Mouse (Mus musculus) limb, embryonic 13.5 days (tissue): ENCODE measurements around the gene Cldn9. TPM values are rescaled to one million over a fixed set of nuclear protein-coding genes. Genes with fewer than 3 reads are reported as not detected.

ENCODE experiments used
- ATAC-seq: fragments of 200-750 bp; cut with Nextera tagmentation; 2 replicates; pipeline ENCODE4 v1.8.0; 2017; ENCODE audit warnings: low read depth, moderate number of reproducible peaks, moderate TSS enrichment; ENCODE audit not compliant: low FRiP score
- H3K27ac ChIP-seq: fragments of 300-500 bp; sonication (generic); 2 replicates; pipeline ENCODE4 v1.5.1; 2015; ENCODE audit warnings: inconsistent platforms, mild to moderate bottlenecking, moderate library complexity
- H3K27me3 ChIP-seq: fragments of 300-500 bp; sonication (generic); 2 replicates; pipeline ENCODE4 v1.6.1; 2015; ENCODE audit warnings: mild to moderate bottlenecking, inconsistent platforms
- H3K36me3 ChIP-seq: fragments of 300-500 bp; sonication (generic); 2 replicates; pipeline ENCODE4 v1.6.1; 2015; ENCODE audit warnings: inconsistent platforms, mild to moderate bottlenecking, moderate library complexity
- H3K4me1 ChIP-seq: fragments of 300-500 bp; sonication (generic); 2 replicates; pipeline ENCODE4 v1.6.1; 2015; ENCODE audit warnings: inconsistent platforms
- H3K4me2 ChIP-seq: fragments of 300-500 bp; sonication (generic); replicated peaks from 2 replicates; pipeline ENCODE4 v1.6.1; 2015; ENCODE audit warnings: inconsistent platforms, mild to moderate bottlenecking, moderate library complexity
- H3K4me3 ChIP-seq: fragments of 300-500 bp; sonication (generic); 2 replicates; pipeline ENCODE4 v1.5.1; 2015; ENCODE audit warnings: moderate library complexity, mild to moderate bottlenecking, inconsistent platforms
- H3K9ac ChIP-seq: fragments of 300-500 bp; sonication (generic); 2 replicates; pipeline ENCODE4 v1.6.1; 2015; ENCODE audit warnings: mild to moderate bottlenecking, inconsistent platforms
- H3K9me3 ChIP-seq: fragments of 300-500 bp; sonication (generic); 2 replicates; pipeline ENCODE4 v1.6.1; 2016; ENCODE audit warnings: inconsistent platforms
- WGBS: fragments of 180-500 bp; shearing (Covaris S2); methylation state at CpG from one replicate; pipeline ENCODE4 v1.1.7; 2015; 5-methylcytosine and 5-hydroxymethylcytosine counted together
- polyA plus RNA-seq: library from polyadenylated mRNA; unstranded; fragments of >200 nt; fragmentation: Nextera tagmentation; extraction: Ambion mirVana; gene quantifications from 2 replicates; pipeline ENCODE4 v1.2.1, GENCODE M21; 2015

Gene Cldn9
- polyA plus RNA-seq, 1 experiment from 2014 or later = 8.3 TPM

DNA sequence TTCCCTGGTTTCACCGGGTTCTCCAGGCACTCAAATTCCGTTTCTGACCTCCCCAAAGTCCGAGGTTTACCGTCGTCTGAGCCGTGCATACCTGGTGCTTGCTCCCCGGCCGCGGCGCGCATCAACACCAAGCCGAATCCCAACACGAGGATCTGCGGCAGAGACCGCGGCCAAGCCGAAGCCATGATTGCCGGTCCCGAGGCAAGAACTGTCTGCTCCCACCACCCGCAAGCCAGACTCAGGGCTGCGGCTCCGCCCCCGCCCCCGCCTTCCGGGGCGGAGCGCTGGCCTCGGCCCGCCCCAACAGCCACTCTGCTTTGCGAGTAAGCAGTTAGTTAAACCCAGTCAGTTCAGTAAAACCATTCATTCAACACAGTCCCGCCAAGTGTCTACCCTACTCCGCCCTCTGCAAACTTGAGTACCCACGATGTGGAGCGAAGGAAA lies 6.6 kb downstream of the Cldn9 start, which contains the start of gene Tnfrsf12a:
Gene Tnfrsf12a (minus strand): TSS at position 233 of the 444 bp plus-strand sequence.
- H3K27ac ChIP-seq = no peak within 1 kb of the TSS; the same call in 1 of the 2 replicates
- peak within 1 kb of the TSS; percentile 95 for H3K4me2 ChIP-seq
- H3K4me1 ChIP-seq = peaks cover 50% of the 10 kb centered on the region
- peak within 1 kb of the TSS; percentile 67 for H3K9ac ChIP-seq
- peak within 1 kb of the TSS; percentile 65 for H3K4me3 ChIP-seq
- H3K9me3 ChIP-seq = no peaks in the 10 kb centered on the region
- WGBS = under 1% methylated on average over 34 of the region's 34 CpGs
- peak; percentile 21; the same call in 1 of the 2 replicates for ATAC-seq
- H3K36me3 ChIP-seq = no peaks in the 10 kb centered on the region
- H3K27me3 ChIP-seq = peaks cover 66% of the 10 kb centered on the region

DNA sequence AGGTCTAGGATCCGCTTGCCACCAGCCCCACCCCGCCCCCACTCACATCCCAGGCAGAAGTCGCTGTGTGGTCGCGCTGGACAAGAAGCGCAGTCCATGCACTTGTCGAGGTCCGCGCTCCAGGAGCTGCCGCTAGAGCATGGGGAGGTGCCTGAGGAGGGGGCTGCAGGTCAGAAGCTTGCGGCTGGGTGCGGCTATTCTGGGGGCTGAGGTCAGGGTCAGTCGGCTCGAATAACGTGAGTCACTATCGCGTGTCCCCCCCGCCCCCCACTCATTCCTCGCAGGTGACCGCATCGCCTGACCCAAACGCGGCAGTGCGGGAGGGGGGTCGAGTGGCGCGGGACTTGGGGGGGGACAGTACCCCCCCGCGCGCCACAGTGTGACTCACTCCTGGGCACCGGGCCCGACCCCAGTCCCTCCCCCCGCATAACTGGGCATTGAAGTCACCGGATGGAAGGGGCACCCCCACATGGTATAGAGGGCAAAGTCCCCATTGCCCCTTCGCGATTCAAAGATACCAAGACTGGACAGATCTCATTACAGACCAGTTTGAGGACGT lies 7.3 kb downstream of the Cldn9 start:
- Histone ChIP-seq H3K27me3 (peaks cover 58% of the 10 kb centered on the region), H3K4me2 (peak overlapping the region; percentile 95), H3K27ac (no peak overlapping the region), H3K4me1 (peaks cover 48% of the 10 kb centered on the region), H3K9me3 (no peaks in the 10 kb centered on the region), H3K4me3 (peak overlapping the region; percentile 65), H3K9ac (peak overlapping the region; percentile 67), H3K36me3 (no peaks in the 10 kb centered on the region)
- 1% methylated on average over 37 of the region's 37 CpGs for WGBS
- ATAC-seq = no peak

DNA sequence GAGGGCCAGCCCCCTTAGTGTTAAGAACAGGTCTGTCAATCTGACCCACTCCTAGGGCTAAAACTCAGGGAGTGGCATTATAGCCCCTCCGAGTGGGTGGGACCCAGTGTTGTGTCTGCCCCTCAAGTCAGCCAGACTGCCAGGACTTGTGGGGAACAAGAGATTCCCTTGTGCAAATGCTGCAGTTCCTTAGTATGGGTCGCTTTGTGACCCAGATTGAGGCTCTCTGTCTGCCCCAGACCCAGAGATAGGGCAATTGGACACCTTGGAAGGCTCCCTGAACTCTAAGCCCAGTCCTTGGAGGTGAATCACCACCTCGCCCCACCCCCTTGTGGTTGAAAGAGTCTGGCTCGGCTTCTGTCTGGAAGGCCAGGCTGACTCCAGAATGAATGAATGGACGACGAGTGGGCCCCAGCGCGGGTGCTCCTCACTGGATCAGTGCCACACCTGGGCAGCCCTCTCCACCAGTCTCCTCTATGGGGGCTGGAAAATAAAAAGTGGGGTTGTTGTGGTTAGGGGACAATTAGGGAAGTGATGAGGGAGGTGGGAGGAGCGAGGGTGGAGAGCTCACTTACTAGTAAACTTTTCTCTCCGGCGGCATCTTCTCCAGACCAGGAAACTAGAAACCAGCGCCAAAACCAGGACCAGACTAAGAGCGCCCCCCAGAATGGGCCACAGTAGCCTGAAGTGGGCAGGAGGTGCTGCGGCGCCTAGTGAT lies 8.1 kb downstream of the Cldn9 start:
- H3K9me3 ChIP-seq = no peaks in the 10 kb centered on the region
- H3K4me3 ChIP-seq = peak overlapping the region; percentile 65
- no peak overlapping the region for H3K27ac ChIP-seq
- H3K9ac ChIP-seq = peak overlapping the region; percentile 67
- WGBS = 10% methylated on average over 15 of the region's 15 CpGs
- H3K36me3 ChIP-seq = no peaks in the 10 kb centered on the region
- peaks cover 48% of the 10 kb centered on the region for H3K4me1 ChIP-seq
- H3K4me2 ChIP-seq = peak overlapping the region; percentile 95
- no peak for ATAC-seq
- peaks cover 50% of the 10 kb centered on the region for H3K27me3 ChIP-seq

DNA sequence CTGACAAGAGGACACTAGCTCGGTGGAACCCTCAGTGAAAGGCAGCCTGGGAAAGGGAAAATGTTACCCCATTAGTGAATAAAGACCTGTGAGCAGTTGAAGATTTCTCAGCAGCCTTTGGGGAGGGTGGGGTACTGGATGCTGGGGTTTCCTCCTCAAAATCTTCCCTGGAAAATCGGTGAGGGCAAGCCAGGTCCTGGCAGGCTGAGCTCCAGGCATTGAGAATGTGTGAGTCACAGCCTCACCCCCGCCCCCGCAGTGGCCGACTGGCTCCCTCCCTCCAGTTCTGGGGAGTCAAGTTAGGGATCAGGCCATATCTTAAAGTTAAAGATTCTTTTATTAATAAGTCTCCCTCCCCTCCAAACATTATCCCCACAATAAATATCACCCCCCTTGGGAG lies 8.7 kb downstream of the Cldn9 start:
- H3K9ac ChIP-seq = peak overlapping the region; percentile 72; the same call in 1 of the 2 replicates
- H3K4me2 ChIP-seq = peak overlapping the region; percentile 95
- no peaks in the 10 kb centered on the region for H3K9me3 ChIP-seq
- peaks cover 48% of the 10 kb centered on the region for H3K4me1 ChIP-seq
- WGBS = 26% methylated on average over 5 of the region's 5 CpGs
- no peak for ATAC-seq
- peaks cover 6% of the 10 kb centered on the region for H3K36me3 ChIP-seq
- peak overlapping the region; percentile 65 for H3K4me3 ChIP-seq
- peaks cover 44% of the 10 kb centered on the region for H3K27me3 ChIP-seq
- no peak overlapping the region for H3K27ac ChIP-seq

DNA sequence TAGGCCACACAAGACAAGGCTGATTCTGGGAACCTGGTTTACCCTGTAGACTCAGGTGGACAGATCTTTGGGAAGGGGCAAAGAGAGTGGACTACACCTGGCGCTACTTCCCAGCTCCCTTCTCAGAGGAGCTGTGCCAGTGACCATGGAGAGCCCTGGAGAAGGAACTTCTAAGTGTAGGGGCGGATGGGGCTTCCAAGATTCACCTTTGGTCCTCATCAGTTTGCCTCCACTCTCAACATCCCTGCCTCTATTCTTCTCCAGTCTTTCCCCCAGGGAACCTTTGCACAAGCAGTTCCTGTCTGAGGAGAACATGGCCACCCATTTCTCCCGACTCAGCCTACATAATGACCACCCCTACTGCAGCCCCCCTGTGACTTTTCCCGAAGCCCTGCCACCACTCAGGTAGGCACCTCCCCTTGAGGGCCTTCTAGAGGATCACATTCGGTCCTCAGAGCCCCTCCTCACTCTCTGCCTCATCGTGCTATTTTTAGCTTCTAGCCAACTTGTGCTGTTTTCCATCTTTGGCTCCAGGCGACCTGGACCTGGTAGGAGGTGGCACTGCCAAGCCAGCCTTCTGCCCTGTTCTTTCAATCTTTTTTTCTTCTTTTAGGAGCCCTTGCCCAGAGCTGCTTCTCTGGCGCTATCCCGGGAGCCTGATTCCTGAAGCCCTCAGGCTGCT lies 9.4 kb downstream of the Cldn9 start:
- Histone ChIP-seq H3K27me3 (peaks cover 37% of the 10 kb centered on the region), H3K36me3 (peaks cover 13% of the 10 kb centered on the region), H3K4me1 (peaks cover 44% of the 10 kb centered on the region), H3K27ac (no peak overlapping the region), H3K4me2 (peak overlapping the region; percentile 95), H3K9me3 (no peaks in the 10 kb centered on the region), H3K4me3 (peak overlapping the region; percentile 65), H3K9ac (peak overlapping the region; percentile 72)
- no peak for ATAC-seq
- 35% methylated on average over 9 of the region's 9 CpGs for WGBS

DNA sequence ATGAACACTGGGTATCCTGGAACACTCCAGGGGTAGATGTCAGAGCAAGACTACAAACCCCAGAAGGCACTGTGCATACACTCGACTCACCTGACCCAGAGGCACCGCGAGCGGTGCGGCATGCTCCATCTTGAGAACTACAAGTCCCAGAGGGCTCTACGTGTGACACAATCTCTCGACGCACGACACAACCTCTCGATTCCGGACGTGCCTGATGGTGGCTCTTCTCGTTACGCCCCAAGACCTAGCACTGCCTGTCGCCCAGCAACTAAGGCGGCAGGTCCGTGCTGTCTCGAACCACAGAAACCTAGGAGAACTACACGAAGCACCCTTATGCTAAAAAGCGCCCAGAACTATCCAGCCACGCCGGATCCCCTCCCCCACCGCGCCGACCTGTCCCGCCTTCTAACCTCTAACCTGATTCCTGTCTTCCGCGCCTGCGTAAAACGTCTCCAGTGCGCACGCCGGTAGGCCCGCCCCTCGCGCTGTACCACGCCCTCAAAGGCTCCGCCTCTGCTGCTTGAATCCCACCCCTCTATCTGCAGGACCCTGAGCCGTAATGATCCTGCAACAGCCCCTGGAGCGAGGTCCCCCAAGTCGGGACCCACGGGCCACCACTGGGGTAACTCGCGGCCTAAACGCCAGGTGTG lies 10.3 kb downstream of the Cldn9 start, which contains the start of the genes Hcfc1r1 and Thoc6:
Gene Hcfc1r1 (plus strand): TSS at position 173 of the 650 bp plus-strand sequence.
Gene Thoc6 (minus strand): TSS at position 459 of the 650 bp plus-strand sequence.
- Histone ChIP-seq H3K36me3 (peaks cover 21% of the 10 kb centered on the region), H3K27ac (peak within 1 kb of the TSS; percentile 69; the same call in 1 of the 2 replicates), H3K4me1 (peaks cover 39% of the 10 kb centered on the region), H3K4me3 (peak within 1 kb of the TSS; percentile 65), H3K9me3 (no peaks in the 10 kb centered on the region), H3K27me3 (peaks cover 28% of the 10 kb centered on the region), H3K4me2 (peak within 1 kb of the TSS; percentile 95), H3K9ac (peak within 1 kb of the TSS; percentile 72)
- peak; percentile 94 for ATAC-seq
- 0% methylated on average over 45 of the region's 45 CpGs for WGBS

DNA sequence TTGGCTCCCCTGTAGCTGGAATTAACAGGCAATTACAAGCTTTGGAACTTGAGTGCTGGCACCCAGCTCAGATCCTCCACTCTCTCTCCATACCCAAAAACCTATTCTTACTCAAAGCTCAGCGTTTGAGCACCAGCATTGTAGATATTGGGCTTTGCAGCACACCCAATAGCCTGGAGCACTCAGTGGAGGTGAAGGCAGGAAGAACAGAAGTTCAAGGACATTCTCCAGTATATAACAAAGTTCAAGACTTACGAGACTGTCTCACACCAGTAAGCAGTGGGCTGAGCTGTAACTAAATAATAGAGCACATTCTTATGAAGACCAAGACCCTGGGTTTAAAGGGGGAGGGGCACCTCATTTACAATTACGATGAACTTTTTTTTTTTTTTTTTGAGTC lies 11.1 kb downstream of the Cldn9 start:
- Histone ChIP-seq H3K4me2 (peak overlapping the region; percentile 95), H3K36me3 (peaks cover 28% of the 10 kb centered on the region), H3K9me3 (no peaks in the 10 kb centered on the region), H3K9ac (peak overlapping the region; percentile 72; the same call in 1 of the 2 replicates), H3K4me1 (peaks cover 39% of the 10 kb centered on the region), H3K27ac (no peak overlapping the region), H3K4me3 (peak overlapping the region; percentile 65), H3K27me3 (peaks cover 24% of the 10 kb centered on the region)
- ATAC-seq = no peak
- WGBS = 57% methylated on average over 3 of the region's 3 CpGs

DNA sequence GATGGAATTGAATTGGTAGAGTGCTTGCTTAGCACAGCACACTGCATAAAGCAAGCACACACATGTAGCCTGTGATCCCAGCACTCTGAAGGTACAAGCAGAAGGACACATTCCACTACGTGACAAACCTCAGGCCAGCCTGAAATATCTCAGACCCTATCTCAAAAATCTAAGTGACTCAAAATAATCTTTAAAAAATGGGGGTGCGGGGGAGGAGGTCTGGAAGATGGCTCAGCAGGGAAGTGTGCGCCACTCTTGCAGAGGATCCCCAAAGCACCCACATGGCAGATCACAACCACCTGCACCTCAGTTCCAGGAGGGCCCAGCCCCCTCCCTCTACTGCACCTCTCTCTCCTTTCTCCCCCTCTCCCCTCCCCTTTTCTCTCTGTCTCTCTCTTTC lies 12.3 kb downstream of the Cldn9 start:
- H3K4me1 ChIP-seq = peaks cover 31% of the 10 kb centered on the region
- no peak overlapping the region for H3K4me2 ChIP-seq
- no peaks in the 10 kb centered on the region for H3K9me3 ChIP-seq
- H3K27ac ChIP-seq = no peak overlapping the region
- WGBS = 99% methylated on average over 3 of the region's 3 CpGs
- peaks cover 21% of the 10 kb centered on the region for H3K27me3 ChIP-seq
- no peak overlapping the region for H3K4me3 ChIP-seq
- peaks cover 41% of the 10 kb centered on the region for H3K36me3 ChIP-seq
- no peak overlapping the region for H3K9ac ChIP-seq
- ATAC-seq = no peak

DNA sequence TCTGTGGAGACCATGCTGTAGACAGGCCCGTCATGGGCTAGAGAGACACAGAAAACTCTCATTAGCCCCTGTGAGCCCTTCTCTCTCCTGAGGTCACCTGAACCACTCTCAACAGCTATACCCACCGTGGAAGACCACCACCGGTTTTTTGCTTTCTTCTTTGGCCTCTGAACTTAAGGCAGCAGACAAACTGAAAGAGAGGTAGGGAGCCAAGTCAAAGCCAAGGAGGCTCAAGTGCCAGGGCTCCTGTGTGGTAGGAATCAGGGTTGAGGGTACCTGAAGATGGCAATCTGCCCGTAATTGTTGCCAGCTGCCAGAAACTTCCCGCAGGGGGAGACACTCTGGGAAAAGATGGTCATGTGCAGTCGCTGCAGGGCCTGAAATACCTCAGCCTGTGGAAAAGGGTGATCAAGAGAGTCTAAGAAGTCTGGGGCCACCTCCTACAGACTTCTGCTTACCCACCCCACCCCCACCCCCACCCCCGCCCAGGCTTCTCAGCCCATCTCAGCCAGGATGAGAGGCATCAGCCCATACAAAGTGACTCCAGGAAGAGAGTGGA lies 13.2 kb downstream of the Cldn9 start:
- peaks cover 44% of the 10 kb centered on the region for H3K36me3 ChIP-seq
- ATAC-seq = no peak
- H3K4me2 ChIP-seq = no peak overlapping the region

DNA sequence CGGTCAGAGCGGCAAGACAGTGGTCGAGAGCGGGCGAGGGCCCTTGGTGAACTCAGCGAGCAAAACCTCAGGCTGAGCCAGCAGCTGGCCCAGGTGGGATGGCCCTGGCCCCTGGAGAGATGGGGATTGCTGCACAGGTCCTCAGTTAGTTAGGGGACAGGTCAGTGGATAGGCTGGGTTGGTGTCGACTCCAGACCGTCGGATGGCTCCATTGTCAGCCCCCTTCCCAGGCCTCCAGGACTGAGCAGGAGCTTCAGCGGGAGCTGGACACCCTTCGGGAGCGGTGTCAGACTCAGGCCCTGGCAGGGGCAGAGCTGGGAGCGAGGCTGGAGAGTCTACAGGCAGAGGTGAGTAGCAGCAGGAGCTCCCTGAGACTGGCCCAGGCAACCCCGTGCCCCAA lies 18.3 kb downstream of the Cldn9 start:
- no peaks in the 10 kb centered on the region for H3K9me3 ChIP-seq
- 0 out of 2 replicates have a peak, but pooled peaks cover 6% of the 10 kb centered on the region for H3K4me1 ChIP-seq
- peak overlapping the region; percentile 51; the same call in 1 of the 2 replicates for H3K9ac ChIP-seq
- peaks cover 29% of the 10 kb centered on the region for H3K27me3 ChIP-seq
- H3K27ac ChIP-seq = no peak overlapping the region
- no peak overlapping the region for H3K4me2 ChIP-seq
- 77% methylated on average over 14 of the region's 14 CpGs for WGBS
- peaks cover 42% of the 10 kb centered on the region for H3K36me3 ChIP-seq
- no peak overlapping the region for H3K4me3 ChIP-seq
- ATAC-seq = no peak

More for the DNA sequence above, 13.2 kb downstream of the Cldn9 start:
- peaks cover 12% of the 10 kb centered on the region for H3K27me3 ChIP-seq
- no peak overlapping the region for H3K27ac ChIP-seq
- H3K4me1 ChIP-seq = peaks cover 22% of the 10 kb centered on the region
- H3K9ac ChIP-seq = no peak overlapping the region
- WGBS = 85% methylated on average over 7 of the region's 7 CpGs
- no peaks in the 10 kb centered on the region for H3K9me3 ChIP-seq
- H3K4me3 ChIP-seq = no peak overlapping the region

DNA sequence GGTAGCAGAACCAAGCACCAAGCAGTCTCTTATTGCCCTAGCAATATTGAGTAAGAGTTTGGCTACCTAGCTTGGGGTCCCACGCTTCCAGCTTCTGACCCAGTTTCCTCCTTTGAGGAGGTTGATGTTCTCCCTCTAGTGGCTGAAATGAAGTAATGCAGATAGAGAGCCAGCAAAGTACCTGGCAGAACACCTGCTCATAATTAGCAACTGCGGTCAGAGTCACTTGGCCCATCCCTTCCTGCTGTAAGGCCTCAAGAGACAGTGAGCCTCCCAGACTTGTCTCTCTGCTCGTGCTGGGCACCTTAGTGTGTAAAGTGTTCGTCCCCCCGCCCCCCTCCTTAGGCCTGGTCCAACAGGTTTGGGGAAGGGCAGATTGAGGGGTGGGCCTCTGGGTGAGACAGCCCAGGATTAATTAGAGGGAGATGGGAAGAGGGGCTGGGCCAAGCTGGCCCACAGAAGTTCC lies 19.2 kb downstream of the Cldn9 start:
- Histone ChIP-seq H3K4me3 (no peak overlapping the region), H3K9me3 (no peaks in the 10 kb centered on the region), H3K9ac (no peak overlapping the region), H3K36me3 (peaks cover 33% of the 10 kb centered on the region), H3K27me3 (peaks cover 38% of the 10 kb centered on the region), H3K4me2 (no peak overlapping the region), H3K27ac (no peak overlapping the region), H3K4me1 (0 out of 2 replicates have a peak, but pooled peaks cover 9% of the 10 kb centered on the region)
- WGBS = 10% methylated on average over 5 of the region's 5 CpGs
- peak; percentile 18; the same call in 1 of the 2 replicates for ATAC-seq
